Mouse (Mus musculus) heart, embryonic 12.5 days (tissue): Measurements from ENCODE around the gene Olfr1348. TPM values are rescaled to one million over a fixed set of nuclear protein-coding genes. Genes with fewer than 3 reads are reported as not detected.
"Not testable (repeated sequence)": the region's sequence is repeated elsewhere in the genome, so short reads cannot be mapped to it uniquely, and the experiment has no call there.

Source experiments
- ATAC-seq: fragments of 200-750 bp; cut with Nextera tagmentation; 2 replicates; pipeline ENCODE4 v1.8.0; 2017; ENCODE audit warnings: moderate TSS enrichment, moderate library complexity; ENCODE audit not compliant: insufficient number of reproducible peaks, low FRiP score
- H3K27ac ChIP-seq: fragments of 300-500 bp; sonication (generic); 2 replicates; pipeline ENCODE4 v1.5.1; 2016; ENCODE audit warnings: mild to moderate bottlenecking, moderate library complexity; ENCODE audit not compliant: poor library complexity, severe bottlenecking
- H3K27me3 ChIP-seq: fragments of 300-500 bp; sonication (generic); replicated peaks from 2 replicates; pipeline ENCODE4 v1.6.1; 2016; ENCODE audit warnings: mild to moderate bottlenecking, moderate library complexity
- H3K36me3 ChIP-seq: fragments of 300-500 bp; sonication (generic); 2 replicates; pipeline ENCODE4 v1.6.1; 2016; ENCODE audit warnings: mild to moderate bottlenecking, moderate library complexity
- H3K4me1 ChIP-seq: fragments of 300-500 bp; sonication (generic); replicated peaks from 2 replicates; pipeline ENCODE4 v1.6.1; 2016; ENCODE audit warnings: mild to moderate bottlenecking
- H3K4me2 ChIP-seq: fragments of 300-500 bp; sonication (generic); 2 replicates; pipeline ENCODE4 v1.6.1; 2016; ENCODE audit warnings: mild to moderate bottlenecking, moderate library complexity
- H3K4me3 ChIP-seq: fragments of 300-500 bp; sonication (generic); 2 replicates; pipeline ENCODE4 v1.5.1; 2016; ENCODE audit warnings: mild to moderate bottlenecking
- H3K9ac ChIP-seq: fragments of 300-500 bp; sonication (generic); 2 replicates; pipeline ENCODE4 v1.6.1; 2016; ENCODE audit warnings: mild to moderate bottlenecking, moderate library complexity
- H3K9me3 ChIP-seq: fragments of 300-500 bp; sonication (generic); replicated peaks from 2 replicates; pipeline ENCODE4 v1.6.1; 2016; ENCODE audit warnings: mild to moderate bottlenecking, moderate library complexity
- WGBS: fragments of 180-500 bp; shearing (Covaris S2); methylation state at CpG from one replicate; pipeline ENCODE4 v1.1.7; 2016; 5-methylcytosine and 5-hydroxymethylcytosine counted together
- polyA plus RNA-seq: library from polyadenylated mRNA; unstranded; fragments of >200 nt; fragmentation: Nextera tagmentation; extraction: Ambion mirVana; gene quantifications from 2 replicates; pipeline ENCODE4 v1.2.1, GENCODE M21; 2016

The Olfr1348 gene
- not detected in 2 replicates for polyA plus RNA-seq

GRCm38 (mm10) chr7:6508648-6509047, at the start of gene Olfr1348:
Olfr1348 (minus strand) TSS chr7:6508748.
- H3K27me3 ChIP-seq = no peaks in the 10 kb centered on the region
- H3K4me2 ChIP-seq = no peak within 1 kb of the TSS
- H3K4me1 ChIP-seq = no peaks in the 10 kb centered on the region
- H3K27ac ChIP-seq = no peak within 1 kb of the TSS
- ATAC-seq = no peak
- peaks cover 8% of the 10 kb centered on the region for H3K9me3 ChIP-seq
- H3K4me3 ChIP-seq = no peak within 1 kb of the TSS
- no peak within 1 kb of the TSS for H3K9ac ChIP-seq
- WGBS = 88% methylated on average over 1 of the region's 1 CpGs
- no peaks in the 10 kb centered on the region for H3K36me3 ChIP-seq

GRCm38 (mm10) chr7:6526141-6526540, 17.6 kb upstream of the Olfr1348 start:
- 60% methylated on average over 5 of the region's 5 CpGs for WGBS
- no peak for ATAC-seq
- no peak overlapping the region for H3K4me3 ChIP-seq
- no peaks in the 10 kb centered on the region for H3K36me3 ChIP-seq
- no peak overlapping the region for H3K27ac ChIP-seq
- no peaks in the 10 kb centered on the region for H3K4me1 ChIP-seq
- H3K9me3 ChIP-seq = peaks cover 37% of the 10 kb centered on the region
- H3K9ac ChIP-seq = no peak overlapping the region
- no peaks in the 10 kb centered on the region for H3K27me3 ChIP-seq
- no peak overlapping the region for H3K4me2 ChIP-seq

- ATAC-seq = no peak
- Histone ChIP-seq H3K27ac (no peak overlapping the region), H3K4me2 (no peak overlapping the region), H3K4me1 (no peaks in the 10 kb centered on the region), H3K4me3 (no peak overlapping the region), H3K9me3 (peaks cover 33% of the 10 kb centered on the region), H3K36me3 (no peaks in the 10 kb centered on the region), H3K9ac (no peak overlapping the region), H3K27me3 (no peaks in the 10 kb centered on the region)
- WGBS = 61% methylated on average over 3 of the region's 3 CpGs
Observed at GRCm38 (mm10) chr7:6525001-6525400, 16.5 kb upstream of the Olfr1348 start.

GRCm38 (mm10) chr7:6522850-6523249, 14.3 kb upstream of the Olfr1348 start, which contains the start of gene Olfr1349:
Olfr1349 (minus strand) TSS chr7:6522950.
- no peak within 1 kb of the TSS for H3K9ac ChIP-seq
- 71% methylated on average over 5 of the region's 5 CpGs for WGBS
- no peaks in the 10 kb centered on the region for H3K36me3 ChIP-seq
- no peaks in the 10 kb centered on the region for H3K27me3 ChIP-seq
- no peak for ATAC-seq
- H3K9me3 ChIP-seq = peaks cover 35% of the 10 kb centered on the region
- no peak within 1 kb of the TSS for H3K4me2 ChIP-seq
- no peak within 1 kb of the TSS for H3K27ac ChIP-seq
- H3K4me3 ChIP-seq = no peak within 1 kb of the TSS
- H3K4me1 ChIP-seq = no peaks in the 10 kb centered on the region

- Histone ChIP-seq H3K9me3 (peaks cover 29% of the 10 kb centered on the region), H3K36me3 (no peaks in the 10 kb centered on the region), H3K4me1 (no peaks in the 10 kb centered on the region), H3K4me2 (no peak overlapping the region), H3K27ac (no peak overlapping the region), H3K27me3 (no peaks in the 10 kb centered on the region), H3K9ac (no peak overlapping the region), H3K4me3 (no peak overlapping the region)
- no peak for ATAC-seq
- 28% methylated on average over 1 of the region's 1 CpGs for WGBS
Observed at GRCm38 (mm10) chr7:6521666-6522065, 13.1 kb upstream of the Olfr1348 start.

GRCm38 (mm10) chr7:6499655-6500054, 8.9 kb downstream of the Olfr1348 start, which contains the start of gene Olfr1347:
Olfr1347 (minus strand) TSS chr7:6499755.
- H3K27ac ChIP-seq = no peak within 1 kb of the TSS
- ATAC-seq = no peak

GRCm38 (mm10) chr7:6486841-6487240, 21.7 kb downstream of the Olfr1348 start, which contains the start of gene Olfr5:
Olfr5 (minus strand) TSS chr7:6486941.
- Histone ChIP-seq H3K4me3 (no peak within 1 kb of the TSS), H3K27ac (no peak within 1 kb of the TSS), H3K4me1 (no peaks in the 10 kb centered on the region), H3K36me3 (no peaks in the 10 kb centered on the region), H3K27me3 (no peaks in the 10 kb centered on the region), H3K4me2 (no peak within 1 kb of the TSS), H3K9ac (no peak within 1 kb of the TSS), H3K9me3 (peaks cover 23% of the 10 kb centered on the region; the same call in 1 of the 2 replicates)
- 17% methylated on average over 2 of the region's 2 CpGs for WGBS
- ATAC-seq = no peak

More at GRCm38 (mm10) chr7:6499655-6500054, 8.9 kb downstream of the Olfr1348 start, which contains the start of gene Olfr1347:
- Histone ChIP-seq H3K27me3 (no peaks in the 10 kb centered on the region), H3K9ac (no peak within 1 kb of the TSS), H3K4me3 (no peak within 1 kb of the TSS), H3K4me2 (no peak within 1 kb of the TSS), H3K36me3 (no peaks in the 10 kb centered on the region), H3K9me3 (peaks cover 12% of the 10 kb centered on the region), H3K4me1 (no peaks in the 10 kb centered on the region)
- WGBS = 63% methylated on average over 1 of the region's 1 CpGs

GRCm38 (mm10) chr7:6477633-6478032, 30.9 kb downstream of the Olfr1348 start:
- not testable (repeated sequence) for H3K27ac ChIP-seq, H3K27me3 ChIP-seq, H3K4me2 ChIP-seq, H3K36me3 ChIP-seq, H3K4me3 ChIP-seq, H3K9ac ChIP-seq, H3K4me1 ChIP-seq, ATAC-seq
- WGBS = 57% methylated on average over 2 of the region's 2 CpGs
- H3K9me3 ChIP-seq = peaks cover 25% of the 10 kb centered on the region

- H3K4me3 ChIP-seq = no peak within 1 kb of the TSS
- no peaks in the 10 kb centered on the region for H3K4me1 ChIP-seq
- no peak within 1 kb of the TSS for H3K4me2 ChIP-seq
- H3K9ac ChIP-seq = no peak within 1 kb of the TSS
- no peaks in the 10 kb centered on the region for H3K27me3 ChIP-seq
- 0 out of 2 replicates have a peak, but pooled peaks cover 5% of the 10 kb centered on the region for H3K9me3 ChIP-seq
- H3K36me3 ChIP-seq = no peaks in the 10 kb centered on the region
- no peak within 1 kb of the TSS for H3K27ac ChIP-seq
- no peak for ATAC-seq
Observed at GRCm38 (mm10) chr7:6466951-6467350, 41.6 kb downstream of the Olfr1348 start, which contains the start of gene Olfr1346. Olfr1346 (plus strand) TSS chr7:6467101.

- ATAC-seq = no peak
- Histone ChIP-seq H3K27ac (no peak overlapping the region), H3K9me3 (peaks cover 15% of the 10 kb centered on the region), H3K9ac (no peak overlapping the region), H3K4me3 (no peak overlapping the region), H3K36me3 (no peaks in the 10 kb centered on the region), H3K27me3 (no peaks in the 10 kb centered on the region), H3K4me2 (no peak overlapping the region), H3K4me1 (no peaks in the 10 kb centered on the region)
- 44% methylated on average over 3 of the region's 3 CpGs for WGBS
Observed at GRCm38 (mm10) chr7:6456399-6456798, 52.1 kb downstream of the Olfr1348 start.

GRCm38 (mm10) chr7:6455868-6456267, 52.7 kb downstream of the Olfr1348 start, which contains the start of gene Olfr1336:
Olfr1336 (plus strand) TSS chr7:6456168.
- no peaks in the 10 kb centered on the region for H3K27me3 ChIP-seq
- H3K4me2 ChIP-seq = no peak within 1 kb of the TSS
- H3K9ac ChIP-seq = no peak within 1 kb of the TSS
- no peak within 1 kb of the TSS for H3K27ac ChIP-seq
- H3K4me1 ChIP-seq = no peaks in the 10 kb centered on the region
- ATAC-seq = no peak
- H3K4me3 ChIP-seq = no peak within 1 kb of the TSS
- H3K9me3 ChIP-seq = peaks cover 11% of the 10 kb centered on the region
- no peaks in the 10 kb centered on the region for H3K36me3 ChIP-seq
